Mouse (Mus musculus) hindbrain, embryonic 16.5 days (tissue): Measurements from ENCODE around the gene Tns3. TPM values are rescaled to one million over a fixed set of nuclear protein-coding genes. Genes with fewer than 3 reads are reported as not detected.

ENCODE experiments used
- ATAC-seq: fragments of 200-750 bp; cut with Nextera tagmentation; 2 replicates; pipeline ENCODE4 v1.8.0; 2017; ENCODE audit warnings: moderate TSS enrichment, moderate library complexity
- H3K27ac ChIP-seq: fragments of 300-500 bp; sonication (generic); 2 replicates; pipeline ENCODE4 v1.5.1; 2014; ENCODE audit warnings: low read depth, mild to moderate bottlenecking, control low read depth, low read length, moderate library complexity
- H3K27me3 ChIP-seq: fragments of 300-500 bp; sonication (generic); replicated peaks from 2 replicates; pipeline ENCODE4 v1.6.1; 2014; ENCODE audit warnings: low read length; ENCODE audit not compliant: control insufficient read depth, insufficient read depth
- H3K36me3 ChIP-seq: fragments of 300-500 bp; sonication (generic); 2 replicates; pipeline ENCODE4 v1.6.1; 2014; ENCODE audit warnings: mild to moderate bottlenecking, low read length, moderate library complexity, mixed read lengths; ENCODE audit not compliant: control insufficient read depth, insufficient read depth
- H3K4me1 ChIP-seq: fragments of 300-500 bp; sonication (generic); 2 replicates; pipeline ENCODE4 v1.6.1; 2014; ENCODE audit warnings: low read depth, low read length; ENCODE audit not compliant: control insufficient read depth, insufficient read depth
- H3K4me2 ChIP-seq: fragments of 300-500 bp; sonication (generic); 2 replicates; pipeline ENCODE4 v1.6.1; 2014; ENCODE audit warnings: mild to moderate bottlenecking, low read length, control low read depth, moderate library complexity
- H3K4me3 ChIP-seq: fragments of 300-500 bp; sonication (generic); 2 replicates; pipeline ENCODE4 v1.5.1; 2014; ENCODE audit warnings: mild to moderate bottlenecking, low read length, control low read depth, moderate library complexity
- H3K9ac ChIP-seq: fragments of 300-500 bp; sonication (generic); 2 replicates; pipeline ENCODE4 v1.6.1; 2014; ENCODE audit warnings: low read depth, mild to moderate bottlenecking, control low read depth, low read length, moderate library complexity
- H3K9me3 ChIP-seq: fragments of 300-500 bp; sonication (generic); 2 replicates; pipeline ENCODE4 v1.6.1; 2014; ENCODE audit warnings: mild to moderate bottlenecking, low read length, moderate library complexity; ENCODE audit not compliant: control insufficient read depth
- WGBS: fragments of 180-500 bp; shearing (Covaris S2); extraction: QIAGEN DNeasy Blood & Tissue Kit; methylation state at CpG from one replicate; pipeline ENCODE4 v1.1.7; 2014; 5-methylcytosine and 5-hydroxymethylcytosine counted together
- polyA plus RNA-seq: library from polyadenylated mRNA; unstranded; fragments of >200 nt; fragmentation: Nextera tagmentation; extraction: Ambion mirVana; gene quantifications from 2 replicates; pipeline ENCODE4 v1.2.1, GENCODE M21; 2015

The Tns3 gene
- polyA plus RNA-seq, 1 experiment from 2014 or later, result 7.5 TPM

DNA sequence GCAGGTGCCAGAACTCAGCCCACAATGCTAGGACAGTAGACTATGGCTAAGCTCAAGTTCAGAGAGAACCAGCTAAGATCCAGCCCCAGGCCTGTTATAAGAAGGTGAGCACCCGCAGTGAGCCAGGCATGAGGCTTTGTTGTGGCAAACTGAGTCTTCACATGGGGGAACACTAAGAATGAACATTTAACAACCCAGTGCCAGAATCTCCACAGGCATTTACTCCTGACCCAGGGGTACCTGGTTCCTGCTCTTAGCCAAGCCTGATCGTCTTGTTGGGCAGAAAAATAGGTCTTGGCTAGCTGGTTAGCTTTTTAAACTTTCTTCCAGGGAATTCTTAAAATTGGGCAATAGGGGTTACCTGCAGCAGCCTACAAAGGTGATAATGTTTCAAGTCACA is 184.5 kb downstream of the Tns3 start:
- WGBS, result 89% methylated on average over 2 of the region's 2 CpGs
- Histone ChIP-seq H3K27ac (no peak overlapping the region), H3K9me3 (no peaks in the 10 kb centered on the region), H3K4me2 (no peak overlapping the region), H3K4me3 (no peak overlapping the region), H3K27me3 (no peaks in the 10 kb centered on the region), H3K36me3 (no peaks in the 10 kb centered on the region), H3K9ac (no peak overlapping the region), H3K4me1 (peaks cover 11% of the 10 kb centered on the region; the same call in 1 of the 2 replicates)
- no peak for ATAC-seq

DNA sequence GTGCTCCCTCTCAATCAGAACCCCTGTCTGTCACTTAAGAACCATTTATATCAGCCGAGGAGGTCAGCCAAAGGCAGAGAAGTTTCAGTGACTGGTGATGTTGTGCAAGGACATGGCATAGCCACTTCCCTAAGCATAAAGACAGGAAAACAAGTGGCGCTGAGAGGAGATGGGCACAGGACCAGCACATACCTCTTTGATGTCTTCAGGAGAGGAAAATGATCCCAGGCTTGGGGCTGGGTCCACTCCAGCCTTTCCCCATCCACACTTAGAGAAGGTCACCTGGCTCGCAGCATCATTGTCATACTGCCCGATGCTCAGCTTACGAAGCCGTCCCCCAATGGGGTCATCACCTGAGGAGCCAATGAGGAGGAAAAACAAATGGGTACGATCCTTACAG is 185.0 kb downstream of the Tns3 start:
- WGBS, result 97% methylated on average over 7 of the region's 7 CpGs

DNA sequence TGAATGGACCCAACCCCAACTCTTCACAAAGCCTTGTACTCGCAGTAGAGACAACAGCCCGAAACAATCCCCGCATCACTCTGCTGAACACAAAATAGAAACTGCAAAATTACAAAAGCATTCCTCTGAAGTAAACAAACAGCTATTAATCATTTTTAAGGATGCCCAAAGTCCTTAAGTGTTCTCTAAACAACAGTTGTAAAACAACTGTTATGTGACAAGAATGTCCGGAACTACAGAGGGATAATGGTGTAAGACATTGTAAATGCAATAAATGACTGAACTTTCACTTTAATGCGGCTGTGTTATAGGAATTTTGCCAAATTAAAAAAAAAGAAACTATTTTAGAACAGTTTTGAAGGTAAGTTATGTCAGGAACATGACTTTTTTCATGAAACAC is 190.7 kb downstream of the Tns3 start:
- Histone ChIP-seq H3K9ac (no peak overlapping the region), H3K9me3 (no peaks in the 10 kb centered on the region), H3K36me3 (no peaks in the 10 kb centered on the region), H3K27me3 (peaks cover 3% of the 10 kb centered on the region; the same call in 1 of the 2 replicates), H3K4me3 (no peak overlapping the region), H3K4me2 (no peak overlapping the region), H3K4me1 (peaks cover 7% of the 10 kb centered on the region), H3K27ac (no peak overlapping the region)
- ATAC-seq, result no peak
- 87% methylated on average over 5 of the region's 5 CpGs for WGBS

More for the DNA sequence above, 185.0 kb downstream of the Tns3 start:
- H3K4me3 ChIP-seq, result no peak overlapping the region
- H3K4me1 ChIP-seq, result peaks cover 11% of the 10 kb centered on the region; the same call in 1 of the 2 replicates
- H3K36me3 ChIP-seq, result no peaks in the 10 kb centered on the region
- H3K9me3 ChIP-seq, result no peaks in the 10 kb centered on the region
- no peak overlapping the region for H3K4me2 ChIP-seq
- H3K9ac ChIP-seq, result no peak overlapping the region
- no peak overlapping the region for H3K27ac ChIP-seq
- ATAC-seq, result no peak
- no peaks in the 10 kb centered on the region for H3K27me3 ChIP-seq

DNA sequence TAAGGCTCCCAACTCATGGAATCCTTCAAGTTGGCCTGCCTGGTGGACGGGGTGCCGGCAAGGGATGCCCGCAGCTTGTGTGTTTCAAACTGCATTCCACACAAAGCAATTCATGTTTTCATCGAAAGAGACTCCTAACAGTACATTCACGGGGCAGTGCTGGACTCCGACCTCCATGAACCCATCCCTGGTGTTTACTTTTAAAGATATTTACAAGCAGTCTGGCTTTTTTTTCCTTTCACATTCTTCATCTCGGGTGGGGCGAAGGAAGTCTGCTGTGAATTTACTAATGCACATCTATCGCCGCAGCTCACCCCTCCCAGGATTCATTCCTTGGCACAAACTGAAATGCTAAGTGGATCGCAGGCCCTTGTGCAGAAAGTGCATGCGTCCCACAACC is 191.9 kb downstream of the Tns3 start:
- Histone ChIP-seq H3K27ac (no peak overlapping the region), H3K9ac (no peak overlapping the region), H3K4me2 (no peak overlapping the region), H3K4me1 (peaks cover 19% of the 10 kb centered on the region), H3K27me3 (peaks cover 3% of the 10 kb centered on the region; the same call in 1 of the 2 replicates), H3K9me3 (no peaks in the 10 kb centered on the region), H3K36me3 (no peaks in the 10 kb centered on the region), H3K4me3 (no peak overlapping the region)
- WGBS, result 91% methylated on average over 12 of the region's 12 CpGs
- ATAC-seq, result no peak

DNA sequence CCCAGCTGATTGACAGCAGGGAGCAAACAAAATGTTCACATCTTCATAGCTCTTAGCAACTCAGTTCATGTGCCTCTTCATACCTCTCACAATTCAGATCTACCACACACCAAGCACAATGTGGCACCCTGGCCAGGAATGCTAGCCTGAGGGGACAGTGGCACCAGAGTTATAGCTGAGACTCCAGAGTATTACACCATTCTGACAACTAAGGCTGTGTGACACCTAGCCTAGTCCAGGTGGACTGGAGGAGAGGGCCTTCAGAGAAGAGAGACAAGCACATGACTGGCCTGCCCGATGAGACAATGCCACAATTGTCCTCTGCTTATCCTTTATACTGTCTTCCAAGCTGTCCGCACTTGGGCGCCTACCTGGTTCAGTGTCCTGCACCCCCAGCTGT is 192.8 kb downstream of the Tns3 start:
- Histone ChIP-seq H3K27me3 (peaks cover 3% of the 10 kb centered on the region; the same call in 1 of the 2 replicates), H3K4me3 (no peak overlapping the region), H3K4me2 (no peak overlapping the region), H3K36me3 (no peaks in the 10 kb centered on the region), H3K4me1 (peaks cover 19% of the 10 kb centered on the region), H3K9ac (no peak overlapping the region), H3K27ac (no peak overlapping the region), H3K9me3 (no peaks in the 10 kb centered on the region)
- ATAC-seq, result no peak
- WGBS, result 93% methylated on average over 3 of the region's 3 CpGs

DNA sequence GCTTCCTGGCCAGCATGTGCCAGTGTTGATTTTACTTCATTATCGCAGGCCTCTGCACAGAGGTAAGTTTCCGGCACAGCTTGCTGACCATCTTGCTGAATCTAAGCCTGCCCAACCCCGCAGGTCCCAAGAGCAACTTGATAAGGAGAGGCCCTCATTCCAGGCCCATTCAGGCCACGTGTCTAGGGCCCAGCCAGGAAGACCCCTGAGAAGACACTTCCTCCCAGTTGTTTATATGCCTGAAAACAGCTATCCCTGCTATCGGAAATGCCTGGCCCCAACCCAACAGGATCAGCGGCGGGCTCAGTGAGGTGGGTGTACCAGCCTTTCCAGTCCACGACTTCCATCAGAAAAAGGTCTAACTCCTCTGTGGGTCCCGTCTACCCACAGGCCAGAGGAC is 194.8 kb downstream of the Tns3 start:
- no peak overlapping the region; the same call in 1 of the 2 replicates for H3K27ac ChIP-seq
- ATAC-seq, result no peak
- peaks cover 19% of the 10 kb centered on the region for H3K4me1 ChIP-seq
- H3K4me3 ChIP-seq, result no peak overlapping the region
- peaks cover 3% of the 10 kb centered on the region; the same call in 1 of the 2 replicates for H3K27me3 ChIP-seq
- H3K36me3 ChIP-seq, result no peaks in the 10 kb centered on the region
- H3K4me2 ChIP-seq, result no peak overlapping the region
- no peaks in the 10 kb centered on the region for H3K9me3 ChIP-seq
- WGBS, result 82% methylated on average over 9 of the region's 9 CpGs
- no peak overlapping the region for H3K9ac ChIP-seq

DNA sequence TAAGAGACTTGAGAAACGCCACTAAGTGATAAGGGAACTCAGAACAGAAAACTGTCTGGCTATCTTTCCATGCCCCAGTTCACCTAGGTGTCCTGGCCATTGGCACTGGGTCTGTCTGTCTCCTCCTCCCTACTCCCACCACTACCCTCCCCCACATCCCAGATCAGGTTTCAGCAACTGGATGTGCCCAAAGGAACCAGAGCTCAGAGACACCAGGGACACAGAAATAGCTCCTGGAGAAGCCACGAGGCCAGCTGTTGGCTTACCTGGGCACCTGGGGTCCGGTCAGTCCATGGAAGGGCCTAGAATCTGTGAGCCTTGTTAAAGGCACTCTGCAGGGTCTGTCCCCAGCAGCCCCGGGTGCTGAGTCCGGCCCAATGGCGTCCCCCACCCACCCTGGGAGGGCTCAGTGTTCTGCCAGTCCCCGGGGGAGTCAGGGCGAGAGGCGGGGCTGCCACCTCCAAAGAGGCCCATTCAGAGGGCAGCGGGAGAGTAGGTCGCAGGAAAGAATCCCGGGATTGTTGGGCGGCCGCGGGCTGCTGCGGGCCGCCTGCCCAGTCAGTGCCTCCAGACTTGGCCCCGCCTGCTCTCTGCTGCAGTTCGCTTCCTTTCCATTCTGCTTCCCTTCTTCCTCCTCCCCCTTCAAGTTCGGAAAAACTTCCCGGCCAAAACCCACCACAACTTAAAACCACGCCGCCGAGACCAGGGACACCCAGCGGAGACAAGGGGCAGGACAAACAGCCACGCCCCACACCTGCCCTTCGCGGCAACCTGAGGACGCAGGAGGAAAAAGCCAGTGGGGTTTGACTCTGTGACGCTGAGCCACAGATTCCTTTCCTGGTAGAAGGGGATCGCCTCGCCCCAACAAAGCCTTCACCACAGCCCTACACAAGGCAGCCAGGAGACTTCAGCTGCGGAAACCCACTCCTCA is 195.9 kb downstream of the Tns3 start:
- no peaks in the 10 kb centered on the region for H3K36me3 ChIP-seq
- peaks cover 19% of the 10 kb centered on the region for H3K4me1 ChIP-seq
- H3K27ac ChIP-seq, result peak overlapping the region; percentile 83
- peak overlapping the region; percentile 91 for H3K4me2 ChIP-seq
- ATAC-seq, result peak; percentile 93
- 1% methylated on average over 22 of the region's 33 CpGs for WGBS
- H3K27me3 ChIP-seq, result peaks cover 3% of the 10 kb centered on the region; the same call in 1 of the 2 replicates
- H3K4me3 ChIP-seq, result peak overlapping the region; percentile 50
- no peaks in the 10 kb centered on the region for H3K9me3 ChIP-seq
- peak overlapping the region; percentile 71 for H3K9ac ChIP-seq

DNA sequence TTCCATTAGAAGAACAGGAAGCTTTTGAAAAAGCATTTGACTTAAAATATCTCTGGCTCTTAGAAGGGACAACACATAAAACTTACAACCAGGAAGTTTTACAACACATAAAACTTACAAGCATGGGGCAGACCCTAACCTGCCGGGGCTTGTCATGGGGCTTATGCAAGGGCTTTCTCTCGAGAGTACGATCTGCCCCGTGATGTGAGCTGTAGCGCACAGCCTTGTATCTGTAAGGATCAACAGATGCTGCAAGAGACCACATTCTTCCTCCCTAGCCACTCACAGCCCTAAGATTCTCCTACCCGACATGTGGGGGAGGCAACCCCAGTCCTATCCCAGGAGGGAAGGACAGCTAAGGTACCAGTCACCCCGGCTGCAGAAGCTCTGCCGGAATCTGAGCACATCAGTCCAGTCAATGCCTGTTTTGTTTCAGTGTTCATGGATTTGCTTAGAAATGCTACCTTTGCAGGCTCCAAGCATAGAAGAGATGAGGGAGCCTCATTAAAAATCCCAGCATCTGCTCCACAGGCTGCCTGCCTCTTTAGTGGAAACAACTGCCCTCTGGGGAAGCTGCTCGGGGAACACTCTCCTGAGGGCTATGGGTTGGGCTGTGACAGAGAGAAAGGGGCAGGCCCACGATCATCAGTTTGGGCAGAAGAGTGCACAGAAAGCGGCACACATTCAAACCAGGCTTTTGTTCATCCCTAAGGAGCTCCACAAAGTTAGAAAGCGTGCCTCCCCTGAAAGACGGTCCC is 196.8 kb downstream of the Tns3 start:
- Histone ChIP-seq H3K4me1 (peaks cover 19% of the 10 kb centered on the region), H3K4me2 (peak overlapping the region; percentile 91), H3K36me3 (no peaks in the 10 kb centered on the region), H3K27me3 (peaks cover 3% of the 10 kb centered on the region; the same call in 1 of the 2 replicates), H3K27ac (peak overlapping the region; percentile 83), H3K9me3 (no peaks in the 10 kb centered on the region), H3K9ac (peak overlapping the region; percentile 71), H3K4me3 (peak overlapping the region; percentile 50)
- 25% methylated on average over 13 of the region's 13 CpGs for WGBS
- ATAC-seq, result peak; percentile 41

DNA sequence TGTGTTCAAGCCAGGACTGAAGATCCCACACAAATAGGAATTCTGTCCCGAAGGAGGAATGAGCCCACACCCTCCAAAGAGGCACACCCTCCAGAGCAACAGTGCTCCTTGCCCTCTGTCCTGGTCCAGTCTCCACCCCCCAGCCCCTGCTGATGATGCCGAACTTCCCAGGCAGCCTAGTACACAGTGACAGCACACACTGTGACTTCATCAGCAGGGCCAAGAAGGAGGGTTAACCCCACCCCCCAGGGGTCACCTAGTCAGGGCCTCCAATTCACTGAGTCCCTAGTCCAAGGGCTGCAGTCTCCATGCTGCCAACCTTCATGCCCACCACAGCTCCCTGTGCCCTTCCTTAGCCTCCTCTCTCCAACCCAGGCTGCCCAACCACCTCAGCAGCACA is 200.5 kb downstream of the Tns3 start:
- peaks cover 14% of the 10 kb centered on the region for H3K4me1 ChIP-seq
- 83% methylated on average over 2 of the region's 2 CpGs for WGBS
- no peak for ATAC-seq
- H3K27ac ChIP-seq, result no peak overlapping the region
- H3K9ac ChIP-seq, result no peak overlapping the region
- no peaks in the 10 kb centered on the region for H3K9me3 ChIP-seq
- H3K36me3 ChIP-seq, result no peaks in the 10 kb centered on the region
- no peak overlapping the region for H3K4me3 ChIP-seq
- H3K27me3 ChIP-seq, result no peaks in the 10 kb centered on the region
- H3K4me2 ChIP-seq, result no peak overlapping the region
